Mouse (Mus musculus): ENCODE data around the gene Enox2. TPM values are rescaled to one million over a fixed set of nuclear protein-coding genes. Genes with fewer than 3 reads are reported as not detected.

Enox2 gene
- polyA plus RNA-seq (2012; rRNA removed) = 0.53 and 0.57 TPM in 2 replicates

DNA sequence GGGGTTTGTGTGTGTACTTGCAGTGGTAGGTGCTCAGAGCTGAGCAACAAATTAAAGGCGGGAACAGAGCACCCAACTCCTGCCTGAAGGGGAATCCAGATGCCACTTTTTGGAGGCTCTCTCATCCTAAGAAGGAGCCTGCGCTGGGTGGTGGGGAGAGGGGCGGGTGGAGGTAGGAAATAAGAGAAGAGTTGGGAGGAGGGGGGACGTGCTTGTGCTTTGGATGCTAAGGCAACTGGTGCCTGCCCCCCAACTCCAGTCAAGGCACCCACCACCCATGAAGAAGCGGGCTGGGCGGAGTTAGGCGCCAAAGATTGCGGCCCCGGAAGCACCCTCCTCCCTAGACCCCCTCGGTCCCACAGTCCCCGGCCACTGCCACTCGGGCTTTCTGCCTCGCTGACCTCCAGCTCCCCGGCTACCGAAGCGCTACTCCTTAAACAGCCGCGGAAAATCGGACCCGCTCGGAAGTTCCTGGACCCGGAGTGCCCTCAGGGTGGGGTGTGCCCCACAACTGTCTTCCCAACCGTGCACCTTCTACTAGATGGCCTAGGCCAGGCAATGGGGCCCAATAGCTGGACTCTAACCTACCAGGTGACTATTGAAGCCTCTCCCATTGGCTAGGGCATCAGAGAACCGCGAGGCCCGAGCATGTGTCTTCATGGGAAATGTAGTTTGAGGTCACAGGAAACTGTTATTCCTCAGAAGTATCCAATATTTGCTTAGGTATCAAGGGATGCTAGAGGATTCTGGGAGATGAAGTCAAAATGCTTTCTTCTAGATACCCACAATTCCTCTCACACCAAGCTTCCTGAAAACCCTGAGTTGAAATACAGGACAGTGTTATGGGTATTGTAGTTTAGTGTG, at the start of gene Enox2:
Gene Enox2, minus strand, starts transcription at position 560 of the 864 bp plus-strand sequence.
- TF ChIP-seq CTCF (IDR thresholded peaks at IDR 0.05; ENCODE audit: control insufficient read depth, insufficient read depth, insufficient replicate concordance, low read depth, low read length) (no peak), POLR2A (IDR thresholded peaks at IDR 0.05; ENCODE audit: control insufficient read depth, low read depth, low read length) (peak; percentile 65)
- Histone ChIP-seq H3K27ac (ENCODE audit: control insufficient read depth, insufficient read depth, low read depth, low read length) (peak within 1 kb of the TSS; percentile 73), H3K27me3 (ENCODE audit: control insufficient read depth, insufficient read depth, low read length) (no peaks in the 10 kb centered on the region)

DNA sequence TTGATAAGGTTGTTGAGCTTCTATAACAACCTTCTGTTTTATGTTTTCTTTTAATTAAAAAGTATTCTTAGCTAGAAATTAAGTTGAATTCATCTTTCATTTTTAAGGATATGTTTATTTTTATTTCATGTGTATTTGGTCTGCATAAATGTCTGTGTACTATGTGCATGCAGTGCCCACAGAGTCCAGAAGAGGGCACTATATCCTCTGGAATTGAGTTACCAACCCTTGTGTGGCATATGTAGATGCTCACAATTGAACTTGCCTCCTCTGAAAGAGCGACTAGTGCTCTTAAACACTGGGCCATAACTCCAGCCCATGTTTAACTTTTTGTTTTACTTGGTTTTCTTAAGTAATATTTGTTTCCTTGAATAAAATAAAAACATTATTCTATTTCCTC, 21.4 kb upstream of the Enox2 start:
- H3K36me3 ChIP-seq (ENCODE audit: control insufficient read depth, insufficient read depth, low read length) = no peaks in the 10 kb centered on the region
- TF ChIP-seq CTCF (IDR thresholded peaks at IDR 0.05; ENCODE audit: control insufficient read depth, insufficient read depth, insufficient replicate concordance, low read depth, low read length) (no peak), POLR2A (IDR thresholded peaks at IDR 0.05; ENCODE audit: control insufficient read depth, low read depth, low read length) (no peak)
- no peaks in the 10 kb centered on the region for H3K27me3 ChIP-seq (ENCODE audit: control insufficient read depth, insufficient read depth, low read length)
- H3K27ac ChIP-seq (ENCODE audit: control insufficient read depth, insufficient read depth, low read depth, low read length) = no peak overlapping the region
- no peak overlapping the region for H3K4me3 ChIP-seq (ENCODE audit: control insufficient read depth, low read depth, low read length)
- H3K4me1 ChIP-seq (ENCODE audit: control insufficient read depth, insufficient read depth, low read length) = no peaks in the 10 kb centered on the region

More for the DNA sequence above, at the start of gene Enox2:
- Histone ChIP-seq H3K4me3 (ENCODE audit: control insufficient read depth, low read depth, low read length) (peak within 1 kb of the TSS; percentile 85), H3K36me3 (ENCODE audit: control insufficient read depth, insufficient read depth, low read length) (no peaks in the 10 kb centered on the region), H3K4me1 (ENCODE audit: control insufficient read depth, insufficient read depth, low read length) (no peaks in the 10 kb centered on the region)

DNA sequence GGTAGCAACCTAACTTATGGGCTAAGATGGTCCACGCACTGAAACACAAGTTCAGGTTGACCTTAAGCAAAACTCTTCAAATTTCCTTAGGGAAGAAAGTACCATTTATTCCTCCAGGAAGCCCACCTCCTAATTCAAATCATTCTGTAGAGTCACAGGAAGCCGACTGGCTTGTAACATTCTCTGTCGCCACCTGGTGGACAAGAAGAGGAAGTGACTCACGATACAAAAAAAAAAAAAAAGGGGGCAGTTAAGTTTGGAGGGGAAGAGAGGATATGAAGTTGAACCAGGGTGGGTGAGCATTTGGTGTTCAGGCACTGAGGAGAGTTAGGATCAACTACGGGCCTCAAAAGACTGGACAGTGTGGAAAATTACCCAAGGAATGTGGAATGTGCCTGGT, 18.6 kb upstream of the Enox2 start:
- no peaks in the 10 kb centered on the region for H3K36me3 ChIP-seq (ENCODE audit: control insufficient read depth, insufficient read depth, low read length)
- H3K4me3 ChIP-seq (ENCODE audit: control insufficient read depth, low read depth, low read length) = no peak overlapping the region
- H3K4me1 ChIP-seq (ENCODE audit: control insufficient read depth, insufficient read depth, low read length) = no peaks in the 10 kb centered on the region
- no peaks in the 10 kb centered on the region for H3K27me3 ChIP-seq (ENCODE audit: control insufficient read depth, insufficient read depth, low read length)
- no peak overlapping the region for H3K27ac ChIP-seq (ENCODE audit: control insufficient read depth, insufficient read depth, low read depth, low read length)
- TF ChIP-seq POLR2A (IDR thresholded peaks at IDR 0.05; ENCODE audit: control insufficient read depth, low read depth, low read length) (no peak), CTCF (IDR thresholded peaks at IDR 0.05; ENCODE audit: control insufficient read depth, insufficient read depth, insufficient replicate concordance, low read depth, low read length) (no peak)

DNA sequence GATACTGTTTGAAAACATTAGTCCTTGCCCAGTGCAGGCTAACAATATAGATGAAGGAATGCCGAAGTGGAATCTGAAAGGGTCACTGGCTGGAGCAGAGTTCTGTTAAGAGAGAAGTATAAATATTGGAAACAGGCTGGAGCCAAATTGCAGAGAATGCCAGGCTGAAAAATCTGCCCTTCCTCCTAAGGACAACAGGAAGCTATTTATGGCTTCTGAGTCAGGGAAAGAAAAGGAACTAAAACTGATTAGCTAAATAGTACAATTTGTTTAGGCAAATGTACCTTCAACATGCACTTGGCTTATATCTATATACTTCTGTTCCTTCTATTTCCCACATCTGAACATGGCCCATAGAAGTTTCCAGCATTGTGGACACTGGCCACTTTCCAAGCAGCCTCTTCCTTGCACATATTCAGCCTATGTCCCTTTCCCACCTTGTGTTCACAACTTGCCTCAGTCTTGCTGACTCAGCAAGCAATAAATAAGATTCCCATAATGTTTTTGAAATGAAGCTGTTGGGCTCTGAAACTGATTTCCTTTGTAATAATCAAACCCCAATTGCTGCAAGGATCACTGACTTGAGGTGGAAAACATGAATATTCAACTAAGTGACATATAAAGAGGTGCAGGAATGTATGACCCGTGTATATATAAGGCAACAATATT, 8.0 kb downstream of the Enox2 start:
- no peaks in the 10 kb centered on the region for H3K36me3 ChIP-seq (ENCODE audit: control insufficient read depth, insufficient read depth, low read length)
- H3K27me3 ChIP-seq (ENCODE audit: control insufficient read depth, insufficient read depth, low read length) = no peaks in the 10 kb centered on the region
- no peak overlapping the region for H3K27ac ChIP-seq (ENCODE audit: control insufficient read depth, insufficient read depth, low read depth, low read length)
- TF ChIP-seq POLR2A (IDR thresholded peaks at IDR 0.05; ENCODE audit: control insufficient read depth, low read depth, low read length) (no peak), CTCF (IDR thresholded peaks at IDR 0.05; ENCODE audit: control insufficient read depth, insufficient read depth, insufficient replicate concordance, low read depth, low read length) (no peak)
- no peak overlapping the region for H3K4me3 ChIP-seq (ENCODE audit: control insufficient read depth, low read depth, low read length)
- H3K4me1 ChIP-seq (ENCODE audit: control insufficient read depth, insufficient read depth, low read length) = no peaks in the 10 kb centered on the region

DNA sequence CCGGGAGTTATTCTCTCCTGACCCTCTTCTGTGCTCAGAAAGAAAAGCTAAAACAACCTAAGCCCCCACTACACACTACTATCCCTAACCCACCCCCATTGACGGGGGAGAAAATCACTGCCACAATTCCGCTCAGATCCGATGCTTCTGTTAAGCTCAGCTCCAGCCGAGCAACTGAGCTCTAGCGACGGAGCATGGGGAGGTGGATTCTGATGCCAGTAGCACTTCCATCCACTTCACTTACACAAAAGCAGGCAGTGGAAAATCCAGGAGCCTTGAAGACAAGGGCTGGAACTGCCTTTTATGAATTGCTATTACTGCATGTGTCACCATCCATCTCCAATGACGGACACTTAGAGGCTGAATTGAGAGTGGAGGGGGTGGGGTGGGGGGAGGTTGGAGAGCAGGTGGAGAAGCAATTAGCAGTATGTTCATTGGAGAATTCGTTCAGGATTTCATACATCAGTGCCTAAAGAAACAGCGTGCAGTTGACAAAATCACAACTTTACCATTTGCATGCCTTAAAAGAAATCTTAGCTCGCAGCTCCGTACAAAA, 14.5 kb downstream of the Enox2 start:
- Histone ChIP-seq H3K27me3 (ENCODE audit: control insufficient read depth, insufficient read depth, low read length) (no peaks in the 10 kb centered on the region), H3K4me1 (ENCODE audit: control insufficient read depth, insufficient read depth, low read length) (no peaks in the 10 kb centered on the region), H3K27ac (ENCODE audit: control insufficient read depth, insufficient read depth, low read depth, low read length) (no peak overlapping the region), H3K36me3 (ENCODE audit: control insufficient read depth, insufficient read depth, low read length) (no peaks in the 10 kb centered on the region), H3K4me3 (ENCODE audit: control insufficient read depth, low read depth, low read length) (no peak overlapping the region)
- TF ChIP-seq CTCF (IDR thresholded peaks at IDR 0.05; ENCODE audit: control insufficient read depth, insufficient read depth, insufficient replicate concordance, low read depth, low read length) (no peak), POLR2A (IDR thresholded peaks at IDR 0.05; ENCODE audit: control insufficient read depth, low read depth, low read length) (no peak)

DNA sequence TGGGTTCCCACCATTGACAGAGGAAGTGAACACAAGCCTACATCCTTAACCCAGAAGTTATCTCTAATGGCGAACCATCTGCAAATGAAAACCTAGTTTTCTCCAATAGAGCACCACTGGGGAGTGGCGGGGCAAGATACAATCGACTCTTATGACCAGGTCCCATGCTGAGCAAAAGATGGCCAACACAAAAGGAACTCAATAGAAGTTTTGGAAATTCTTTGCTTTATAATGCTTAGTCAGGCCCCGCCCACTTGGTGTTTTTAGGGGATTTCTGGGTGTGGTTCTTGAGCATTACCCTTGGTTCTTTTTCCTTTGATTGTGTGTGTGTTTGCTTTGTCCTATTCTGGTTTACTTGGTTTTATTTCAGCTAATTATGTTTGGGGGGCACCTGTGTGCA, 37.2 kb downstream of the Enox2 start:
- Histone ChIP-seq H3K27ac (ENCODE audit: control insufficient read depth, insufficient read depth, low read depth, low read length) (no peak overlapping the region), H3K27me3 (ENCODE audit: control insufficient read depth, insufficient read depth, low read length) (no peaks in the 10 kb centered on the region), H3K4me1 (ENCODE audit: control insufficient read depth, insufficient read depth, low read length) (no peaks in the 10 kb centered on the region), H3K4me3 (ENCODE audit: control insufficient read depth, low read depth, low read length) (no peak overlapping the region), H3K36me3 (ENCODE audit: control insufficient read depth, insufficient read depth, low read length) (no peaks in the 10 kb centered on the region)
- no peak for TF ChIP-seq CTCF (IDR thresholded peaks at IDR 0.05; ENCODE audit: control insufficient read depth, insufficient read depth, insufficient replicate concordance, low read depth, low read length)
- TF ChIP-seq POLR2A (IDR thresholded peaks at IDR 0.05; ENCODE audit: control insufficient read depth, low read depth, low read length) = no peak

DNA sequence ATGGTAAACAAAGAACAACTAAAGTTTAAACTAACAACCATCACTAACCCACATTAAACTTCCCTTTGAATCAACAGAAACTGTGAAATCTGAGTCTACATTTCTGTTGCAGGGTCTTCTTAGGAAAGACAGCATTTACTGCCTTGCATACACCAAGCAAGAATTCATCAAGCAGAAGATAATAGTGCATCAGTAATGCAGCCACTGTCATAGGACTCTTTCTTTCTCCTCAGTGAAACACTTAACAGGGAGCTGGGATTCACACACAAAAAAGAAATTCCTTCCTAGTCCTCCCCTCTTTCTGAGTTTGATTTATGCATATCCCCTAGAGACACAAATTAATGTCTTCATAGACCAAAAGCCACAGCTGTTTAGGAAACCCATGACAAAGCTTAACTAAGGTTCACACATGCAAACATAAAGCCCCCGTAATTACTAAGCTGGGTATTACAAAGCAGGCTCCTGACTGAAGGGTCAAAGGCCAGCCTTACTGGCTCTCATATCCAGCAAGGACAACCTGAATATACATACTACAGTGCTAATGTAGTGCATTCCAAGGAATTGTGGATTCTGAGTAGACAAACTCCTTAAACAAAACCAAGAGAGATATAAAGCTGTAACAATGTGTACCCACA, 62.1 kb downstream of the Enox2 start:
- H3K4me3 ChIP-seq (ENCODE audit: control insufficient read depth, low read depth, low read length) = no peak overlapping the region
- H3K27me3 ChIP-seq (ENCODE audit: control insufficient read depth, insufficient read depth, low read length) = no peaks in the 10 kb centered on the region
- TF ChIP-seq CTCF (IDR thresholded peaks at IDR 0.05; ENCODE audit: control insufficient read depth, insufficient read depth, insufficient replicate concordance, low read depth, low read length) = no peak
- no peak for TF ChIP-seq POLR2A (IDR thresholded peaks at IDR 0.05; ENCODE audit: control insufficient read depth, low read depth, low read length)
- H3K27ac ChIP-seq (ENCODE audit: control insufficient read depth, insufficient read depth, low read depth, low read length) = no peak overlapping the region
- no peaks in the 10 kb centered on the region for H3K36me3 ChIP-seq (ENCODE audit: control insufficient read depth, insufficient read depth, low read length)
- H3K4me1 ChIP-seq (ENCODE audit: control insufficient read depth, insufficient read depth, low read length) = no peaks in the 10 kb centered on the region

All from testis, adult 2 months (tissue).